Mouse (Mus musculus) intestine, embryonic 16.5 days (tissue): ENCODE results near the gene Rora. TPM values are rescaled to one million over a fixed set of nuclear protein-coding genes. Genes with fewer than 3 reads are reported as not detected.

Source experiments
- ATAC-seq: fragments of 200-750 bp; cut with Nextera tagmentation; 2 replicates; pipeline ENCODE4 v1.8.0; 2017; ENCODE audit warnings: moderate TSS enrichment, moderate library complexity
- H3K27ac ChIP-seq: fragments of 300-500 bp; sonication (generic); 2 replicates; pipeline ENCODE4 v1.5.1; 2014; ENCODE audit warnings: mild to moderate bottlenecking, low read length
- H3K27me3 ChIP-seq: fragments of 300-500 bp; sonication (generic); replicated peaks from 2 replicates; pipeline ENCODE4 v1.6.1; 2014; ENCODE audit warnings: low read length, control low read depth, mixed read lengths; ENCODE audit not compliant: control insufficient read depth, insufficient read depth
- H3K36me3 ChIP-seq: fragments of 300-500 bp; sonication (generic); 2 replicates; pipeline ENCODE4 v1.6.1; 2014; ENCODE audit warnings: low read length, control low read depth; ENCODE audit not compliant: control insufficient read depth, insufficient read depth
- H3K4me1 ChIP-seq: fragments of 300-500 bp; sonication (generic); 2 replicates; pipeline ENCODE4 v1.6.1; 2014; ENCODE audit warnings: low read length, control low read depth, mixed read lengths; ENCODE audit not compliant: control insufficient read depth, insufficient read depth
- H3K4me2 ChIP-seq: fragments of 300-500 bp; sonication (generic); 2 replicates; pipeline ENCODE4 v1.6.1; 2014; ENCODE audit warnings: low read depth, low read length, control low read depth
- H3K4me3 ChIP-seq: fragments of 300-500 bp; sonication (generic); 2 replicates; pipeline ENCODE4 v1.5.1; 2014; ENCODE audit warnings: mild to moderate bottlenecking, low read length
- H3K9ac ChIP-seq: fragments of 300-500 bp; sonication (generic); 2 replicates; pipeline ENCODE4 v1.6.1; 2014; ENCODE audit warnings: low read depth, low read length
- H3K9me3 ChIP-seq: fragments of 300-500 bp; sonication (generic); 2 replicates; pipeline ENCODE4 v1.6.1; 2016; ENCODE audit warnings: low read length, control low read depth; ENCODE audit not compliant: control insufficient read depth
- WGBS: fragments of 180-500 bp; shearing (Covaris S2); extraction: QIAGEN DNeasy Blood & Tissue Kit; methylation state at CpG from one replicate; pipeline ENCODE4 v1.1.7; 2014; 5-methylcytosine and 5-hydroxymethylcytosine counted together
- polyA plus RNA-seq: library from polyadenylated mRNA; unstranded; fragments of >200 nt; fragmentation: Nextera tagmentation; extraction: Ambion mirVana; gene quantifications from 2 replicates; pipeline ENCODE4 v1.2.1, GENCODE M21; 2015

Rora gene
- polyA plus RNA-seq, 1 experiment from 2014 or later: 4.5 TPM

- Histone ChIP-seq H3K9ac (no peak overlapping the region), H3K27me3 (no peaks in the 10 kb centered on the region), H3K9me3 (no peaks in the 10 kb centered on the region), H3K27ac (no peak overlapping the region), H3K36me3 (no peaks in the 10 kb centered on the region), H3K4me1 (no peaks in the 10 kb centered on the region), H3K4me2 (no peak overlapping the region), H3K4me3 (no peak overlapping the region)
- WGBS: 48% methylated on average over 12 of the region's 12 CpGs
- ATAC-seq: no peak
These were observed 656.9 kb downstream of the Rora start for GRCm38 (mm10) chr9:69310524-69310923.

DNA sequence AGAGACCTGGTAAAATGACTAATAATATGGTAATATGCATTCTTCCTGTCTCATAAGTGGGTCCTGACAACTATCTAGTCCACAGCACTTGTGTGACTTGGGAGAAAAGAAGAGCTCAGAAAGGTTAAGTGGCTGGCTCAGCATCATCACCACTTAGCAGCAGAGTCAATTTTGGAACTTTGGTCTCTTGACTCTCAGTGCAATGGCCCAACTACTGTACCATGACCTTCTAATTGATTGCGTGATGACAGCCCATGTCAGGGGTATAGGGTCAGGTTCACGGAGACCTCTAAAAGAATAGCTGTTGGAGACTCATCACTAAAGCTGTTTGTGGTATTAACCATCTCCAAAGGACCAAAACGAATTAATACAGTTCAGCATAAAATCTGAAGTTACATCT, 659.7 kb downstream of the Rora start:
- Histone ChIP-seq H3K4me1 (no peaks in the 10 kb centered on the region), H3K9ac (no peak overlapping the region), H3K9me3 (no peaks in the 10 kb centered on the region), H3K4me2 (no peak overlapping the region), H3K4me3 (no peak overlapping the region), H3K27ac (no peak overlapping the region), H3K27me3 (no peaks in the 10 kb centered on the region), H3K36me3 (no peaks in the 10 kb centered on the region)
- ATAC-seq: no peak
- WGBS: 87% methylated on average over 3 of the region's 3 CpGs

- no peaks in the 10 kb centered on the region for H3K36me3 ChIP-seq
- H3K27me3 ChIP-seq: no peaks in the 10 kb centered on the region
- no peak overlapping the region for H3K4me3 ChIP-seq
- no peak overlapping the region for H3K27ac ChIP-seq
- no peaks in the 10 kb centered on the region for H3K9me3 ChIP-seq
- ATAC-seq: no peak
- H3K4me1 ChIP-seq: no peaks in the 10 kb centered on the region
- no peak overlapping the region for H3K4me2 ChIP-seq
- no peak overlapping the region for H3K9ac ChIP-seq
- WGBS: 79% methylated on average over 9 of the region's 9 CpGs
These were observed 661.0 kb downstream of the Rora start for GRCm38 (mm10) chr9:69314451-69315210.

- 65% methylated on average over 3 of the region's 3 CpGs for WGBS
- Histone ChIP-seq H3K36me3 (no peaks in the 10 kb centered on the region), H3K4me3 (no peak overlapping the region), H3K27ac (no peak overlapping the region), H3K9ac (no peak overlapping the region), H3K9me3 (no peaks in the 10 kb centered on the region), H3K4me1 (no peaks in the 10 kb centered on the region), H3K4me2 (no peak overlapping the region), H3K27me3 (no peaks in the 10 kb centered on the region)
- ATAC-seq: no peak
These were observed 664.0 kb downstream of the Rora start for GRCm38 (mm10) chr9:69317527-69318115.

DNA sequence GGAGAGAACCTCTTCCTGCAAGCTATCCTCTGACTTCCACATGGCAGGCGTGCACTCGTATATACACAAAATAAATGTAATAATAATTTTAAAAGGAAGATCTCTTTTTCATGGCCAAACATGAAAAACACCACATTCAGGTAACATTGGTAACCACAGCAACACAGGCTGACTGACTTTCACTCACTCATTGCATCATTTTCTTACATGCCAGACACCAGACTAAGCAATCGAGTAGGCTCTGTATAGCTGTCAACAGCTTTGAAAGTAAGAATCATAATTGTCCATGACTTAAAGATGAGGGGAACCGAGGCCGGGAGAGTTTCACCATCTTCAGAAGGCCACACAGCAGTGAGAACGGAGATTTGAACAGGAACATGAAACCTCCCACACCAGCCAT, 665.8 kb downstream of the Rora start:
- WGBS: 89% methylated on average over 6 of the region's 6 CpGs
- Histone ChIP-seq H3K9me3 (no peaks in the 10 kb centered on the region), H3K27ac (no peak overlapping the region), H3K4me2 (no peak overlapping the region), H3K27me3 (no peaks in the 10 kb centered on the region), H3K36me3 (no peaks in the 10 kb centered on the region), H3K4me3 (no peak overlapping the region), H3K9ac (no peak overlapping the region), H3K4me1 (no peaks in the 10 kb centered on the region)
- ATAC-seq: no peak

DNA sequence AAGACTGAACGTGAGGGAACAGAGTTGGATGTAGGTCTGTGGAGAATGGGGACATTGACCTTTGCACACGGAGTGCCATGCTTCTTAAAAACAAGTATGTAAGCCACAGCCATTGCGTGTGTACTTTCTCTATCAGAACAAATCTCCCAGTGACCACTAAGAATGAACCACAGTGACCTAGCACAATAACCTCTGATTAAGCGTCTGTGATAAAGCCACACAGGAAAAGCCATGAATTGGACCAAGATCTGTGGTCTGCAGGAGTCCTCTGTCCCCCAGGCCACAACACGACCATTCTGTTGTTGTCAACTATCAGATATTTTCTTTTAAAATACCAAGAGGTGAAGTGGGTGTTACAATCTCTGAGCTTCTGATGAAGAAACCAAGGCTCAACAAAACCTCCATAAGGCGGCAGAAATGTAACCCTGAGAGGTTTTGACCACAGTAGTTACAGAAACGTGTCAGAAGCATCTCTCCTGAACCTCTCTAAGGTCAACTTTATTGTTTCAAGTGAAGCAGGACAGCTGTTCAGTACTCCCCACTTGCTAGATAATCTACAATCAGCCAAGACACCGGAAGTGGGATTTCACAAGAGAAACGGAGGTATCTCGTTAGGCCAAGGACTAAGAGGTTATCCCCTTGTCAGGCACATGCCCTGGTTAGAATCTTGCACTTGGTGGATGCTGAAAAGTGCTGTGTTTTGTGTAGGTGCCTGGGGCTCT, 666.5 kb downstream of the Rora start:
- no peak overlapping the region for H3K9ac ChIP-seq
- no peaks in the 10 kb centered on the region for H3K27me3 ChIP-seq
- H3K4me1 ChIP-seq: no peaks in the 10 kb centered on the region
- H3K4me3 ChIP-seq: no peak overlapping the region
- ATAC-seq: no peak
- H3K36me3 ChIP-seq: no peaks in the 10 kb centered on the region
- no peak overlapping the region for H3K27ac ChIP-seq
- no peak overlapping the region for H3K4me2 ChIP-seq
- WGBS: 68% methylated on average over 10 of the region's 10 CpGs
- no peaks in the 10 kb centered on the region for H3K9me3 ChIP-seq

DNA sequence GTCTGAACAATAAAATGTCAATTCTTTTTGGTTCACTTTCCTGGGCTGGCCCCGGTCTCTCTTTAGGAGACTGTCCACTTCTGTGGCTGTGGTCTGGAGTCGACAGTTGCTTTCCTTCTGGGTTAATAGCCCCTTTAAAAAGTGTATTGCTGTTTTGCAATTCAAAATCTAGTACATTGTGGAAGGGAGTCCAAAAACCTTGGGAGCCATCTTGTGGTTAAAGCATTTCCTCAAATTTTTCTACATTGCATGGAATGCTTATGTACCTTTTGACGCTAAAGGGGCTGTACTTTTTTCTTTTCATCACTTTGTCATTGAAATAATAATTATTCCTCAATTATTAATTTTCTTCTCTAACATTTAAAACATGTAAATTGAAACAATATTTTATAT, 667.0 kb downstream of the Rora start:
- no peak overlapping the region for H3K27ac ChIP-seq
- no peaks in the 10 kb centered on the region for H3K27me3 ChIP-seq
- 67% methylated on average over 3 of the region's 3 CpGs for WGBS
- H3K36me3 ChIP-seq: no peaks in the 10 kb centered on the region
- no peaks in the 10 kb centered on the region for H3K9me3 ChIP-seq
- no peak for ATAC-seq
- no peaks in the 10 kb centered on the region for H3K4me1 ChIP-seq
- no peak overlapping the region for H3K9ac ChIP-seq
- no peak overlapping the region for H3K4me3 ChIP-seq
- no peak overlapping the region for H3K4me2 ChIP-seq

GRCm38 (mm10) chr9:69321956-69322355, 668.4 kb downstream of the Rora start:
- WGBS: 96% methylated on average over 1 of the region's 1 CpGs
- H3K4me3 ChIP-seq: no peak overlapping the region
- H3K27me3 ChIP-seq: no peaks in the 10 kb centered on the region
- no peaks in the 10 kb centered on the region for H3K36me3 ChIP-seq
- no peak overlapping the region for H3K27ac ChIP-seq
- H3K9ac ChIP-seq: no peak overlapping the region
- no peak for ATAC-seq
- no peaks in the 10 kb centered on the region for H3K4me1 ChIP-seq
- no peak overlapping the region for H3K4me2 ChIP-seq
- H3K9me3 ChIP-seq: no peaks in the 10 kb centered on the region

DNA sequence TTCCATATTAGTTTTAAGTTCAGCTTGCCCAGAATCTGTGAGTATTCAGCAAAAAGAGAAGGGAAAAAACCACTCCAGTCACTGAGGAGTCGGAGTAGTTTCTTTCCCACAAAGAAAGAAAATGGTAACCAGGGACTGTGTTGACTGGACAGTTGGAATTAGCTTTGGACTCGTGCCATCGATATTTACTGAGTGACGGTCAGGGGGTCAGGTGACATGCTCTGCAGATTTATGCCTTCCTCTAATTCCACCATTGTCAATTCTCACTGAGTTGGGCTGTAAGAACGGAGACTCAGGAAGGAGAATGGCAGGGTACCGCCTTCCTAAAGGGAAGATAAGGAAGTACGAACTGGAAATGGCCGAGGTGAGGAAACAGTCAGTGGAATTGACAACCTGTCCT, 670.2 kb downstream of the Rora start:
- WGBS: 57% methylated on average over 8 of the region's 8 CpGs
- Histone ChIP-seq H3K27me3 (no peaks in the 10 kb centered on the region), H3K27ac (no peak overlapping the region), H3K4me2 (no peak overlapping the region), H3K9me3 (no peaks in the 10 kb centered on the region), H3K4me1 (no peaks in the 10 kb centered on the region), H3K4me3 (no peak overlapping the region), H3K36me3 (no peaks in the 10 kb centered on the region), H3K9ac (no peak overlapping the region)
- ATAC-seq: no peak
